Mouse (Mus musculus) cerebellum, postnatal 25 days (tissue): Measurements from ENCODE around the gene Skor1.

Experiments used
- DNase-seq, 2 experiments: peaks; one replicate each; pipeline ENCODE4 v3.0.0; 2021; ENCODE audit warnings: mixed read lengths in 2 of 2

Skor1 gene

DNA sequence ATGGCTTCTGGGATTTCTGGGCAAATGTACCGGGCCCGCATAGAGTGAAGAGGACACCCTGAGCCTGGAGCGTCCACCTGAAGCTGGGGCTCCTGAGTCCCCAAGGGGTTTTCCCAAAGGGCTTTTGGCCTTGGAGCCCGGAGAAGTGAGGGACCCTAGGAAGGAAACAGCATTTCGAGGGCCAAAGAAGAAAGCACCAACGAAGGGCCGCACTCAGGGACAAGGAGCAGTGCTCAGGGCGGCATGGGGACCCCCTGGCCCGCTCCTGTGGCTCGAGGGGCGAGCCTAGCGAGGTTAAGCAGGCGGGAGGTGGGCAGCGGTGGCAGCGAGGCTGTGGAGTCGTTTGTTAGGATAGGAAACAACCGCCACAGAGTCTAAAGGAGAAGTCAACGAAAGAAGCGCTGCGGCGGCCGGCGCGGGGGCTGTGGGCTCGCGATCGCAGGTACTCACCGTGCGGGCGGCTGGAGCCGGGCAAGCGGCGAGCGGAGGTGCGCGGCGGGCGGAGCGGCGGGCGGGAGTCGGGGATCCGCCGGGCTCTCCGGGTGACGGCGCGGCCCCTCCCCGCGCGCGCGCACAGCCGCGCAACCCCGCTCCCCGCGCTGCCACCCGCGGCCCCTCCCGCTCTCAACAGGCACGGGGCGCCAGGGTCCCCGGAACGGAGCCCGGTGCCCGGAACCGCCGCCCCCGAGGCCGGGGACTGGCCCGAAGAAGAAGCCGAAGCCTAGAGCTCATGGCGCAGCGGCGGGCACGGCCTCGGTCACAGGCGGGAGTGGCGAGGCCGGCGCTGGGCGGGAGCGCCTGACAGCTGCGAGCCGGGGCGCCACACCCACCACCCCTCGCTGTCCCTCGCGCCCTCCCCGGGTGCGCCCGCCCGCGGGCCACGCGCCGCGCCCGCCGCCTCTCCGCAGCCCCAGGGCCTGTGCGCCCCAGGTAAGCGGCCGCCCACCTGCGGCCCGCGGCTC is at the start of gene Skor1:
TSS of gene Skor1 (minus strand) at position 552 of the 962 bp plus-strand sequence.
- DNase-seq = peak; percentile 48 to 56

DNA sequence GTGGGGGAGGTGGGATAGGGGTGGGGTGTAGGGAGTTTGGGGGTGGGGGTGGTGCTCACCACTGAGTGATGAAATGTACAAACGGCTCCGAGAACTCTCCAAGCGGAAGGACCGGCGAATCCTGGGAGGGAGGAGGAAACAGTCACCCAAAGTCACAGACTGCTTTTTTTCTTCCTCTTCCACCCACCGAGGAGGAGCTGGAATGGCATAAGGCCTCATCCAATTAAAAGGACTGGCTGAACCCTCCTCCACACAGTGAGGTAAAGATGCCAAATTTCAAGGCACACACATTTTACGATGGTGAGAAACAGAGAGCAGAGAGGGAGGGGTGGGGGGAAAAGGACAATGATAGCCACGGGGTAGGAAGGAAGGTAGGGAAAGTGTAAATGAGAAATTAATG is 48.5 kb upstream of the Skor1 start:
- DNase-seq = peak in 1 of 2 experiments; percentile 25

DNA sequence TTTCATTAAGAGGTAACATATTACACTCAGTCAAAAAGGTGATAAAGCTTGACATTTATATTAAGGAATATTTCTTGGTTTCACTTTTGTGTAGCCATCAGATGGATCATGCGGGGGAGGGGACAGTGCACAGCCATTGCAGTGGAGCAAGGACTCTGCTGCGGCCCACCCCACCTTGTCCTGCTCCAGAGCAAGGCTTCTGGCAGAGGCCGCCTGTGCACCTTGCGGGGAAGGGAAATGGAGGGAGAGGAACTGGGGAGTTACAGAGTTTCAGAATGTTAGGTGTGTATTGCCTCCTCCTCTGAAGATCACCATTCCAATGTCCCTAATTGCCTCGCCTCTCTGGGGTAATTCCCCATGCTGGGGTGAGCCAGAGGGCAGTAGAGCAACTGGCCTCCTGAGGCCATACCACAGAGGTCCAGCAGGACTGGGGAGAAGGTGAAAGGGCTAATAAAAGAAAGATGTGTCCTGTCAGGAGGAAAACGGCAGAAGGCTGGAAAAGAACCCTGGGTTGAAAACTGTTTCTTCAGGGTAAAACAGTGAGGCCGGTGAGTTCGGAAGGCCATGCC is 47.4 kb upstream of the Skor1 start:
- DNase-seq = peak in 1 of 2 experiments; percentile 22

DNA sequence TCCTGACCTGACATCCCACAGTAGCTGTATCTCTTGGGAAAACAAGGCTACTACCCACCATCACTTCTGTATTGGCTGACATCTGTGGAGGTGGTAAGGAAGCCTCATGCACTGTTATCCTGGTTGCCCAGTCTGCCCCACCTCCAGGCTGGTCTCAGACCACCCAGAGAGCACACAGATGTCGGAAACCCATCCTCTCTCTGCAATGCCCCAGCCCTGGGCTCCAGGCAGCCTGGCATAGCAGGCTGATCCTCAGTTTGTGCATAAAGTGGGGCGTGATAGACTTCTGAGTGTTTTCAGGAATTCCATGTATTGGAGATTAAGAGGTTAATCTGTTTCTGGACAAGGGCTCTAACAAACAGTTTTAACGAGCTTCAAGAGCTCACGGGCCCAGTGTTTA is 46.8 kb upstream of the Skor1 start:
- peak in 1 of 2 experiments; percentile 23 for DNase-seq

DNA sequence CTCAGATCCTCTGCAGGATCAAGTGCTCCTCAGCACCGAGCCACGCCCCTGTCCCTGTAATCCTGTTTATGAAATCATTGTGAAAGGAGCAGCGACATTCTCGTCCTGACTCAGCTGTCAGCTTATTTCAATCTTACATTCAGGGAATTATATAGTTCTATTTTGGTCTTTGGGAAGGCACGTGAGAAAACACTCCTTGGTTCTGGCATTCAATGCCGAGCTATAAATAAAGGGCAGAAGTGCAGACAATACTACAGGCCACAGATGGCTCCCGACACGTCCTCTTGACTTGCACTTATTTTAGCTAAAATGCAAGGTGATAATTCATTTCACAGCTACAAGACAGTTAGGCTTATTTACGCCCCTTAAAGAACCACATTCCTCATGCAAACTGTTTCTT is 46.0 kb upstream of the Skor1 start:
- DNase-seq = peak in 1 of 2 experiments; percentile 22

DNA sequence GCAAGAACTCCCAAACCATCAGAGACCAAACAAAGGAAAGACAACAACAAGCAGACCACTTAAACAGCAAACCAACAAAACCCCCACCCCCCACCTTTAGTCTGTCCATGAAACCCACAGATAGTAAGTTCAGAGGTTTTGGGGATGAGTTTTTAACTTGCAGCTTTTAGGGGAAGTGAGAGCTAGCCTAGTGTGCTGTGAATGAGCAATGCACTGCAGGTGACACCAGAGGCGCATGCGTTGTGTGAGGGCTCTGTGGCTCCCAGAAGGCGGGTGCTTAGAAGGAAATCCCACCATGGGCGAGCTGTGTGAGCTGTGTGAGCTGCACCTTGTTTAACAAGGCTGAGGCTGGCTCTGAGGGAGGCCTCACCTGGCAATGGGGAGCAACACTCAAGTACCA is 44.0 kb upstream of the Skor1 start:
- DNase-seq = no peak

DNA sequence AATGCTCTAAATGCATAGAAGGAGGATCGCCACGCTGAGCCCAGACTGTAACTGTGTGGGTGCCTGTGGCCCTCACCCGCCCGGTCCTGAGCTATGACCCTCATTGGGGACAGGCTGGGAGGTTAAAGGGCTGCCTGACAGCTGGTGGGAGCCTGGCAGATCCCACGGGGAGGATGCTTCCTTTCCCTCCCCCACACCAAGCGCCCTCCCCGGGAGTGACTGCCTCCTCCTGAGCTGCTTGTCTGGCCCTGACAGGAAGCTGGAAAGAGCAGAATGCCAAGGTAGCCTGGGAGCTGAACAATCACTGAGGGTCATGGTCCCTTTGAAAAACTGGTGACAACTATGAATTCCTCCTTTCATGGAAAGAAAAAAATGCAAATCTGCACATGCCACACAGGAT is 38.5 kb upstream of the Skor1 start:
- DNase-seq = no peak

DNA sequence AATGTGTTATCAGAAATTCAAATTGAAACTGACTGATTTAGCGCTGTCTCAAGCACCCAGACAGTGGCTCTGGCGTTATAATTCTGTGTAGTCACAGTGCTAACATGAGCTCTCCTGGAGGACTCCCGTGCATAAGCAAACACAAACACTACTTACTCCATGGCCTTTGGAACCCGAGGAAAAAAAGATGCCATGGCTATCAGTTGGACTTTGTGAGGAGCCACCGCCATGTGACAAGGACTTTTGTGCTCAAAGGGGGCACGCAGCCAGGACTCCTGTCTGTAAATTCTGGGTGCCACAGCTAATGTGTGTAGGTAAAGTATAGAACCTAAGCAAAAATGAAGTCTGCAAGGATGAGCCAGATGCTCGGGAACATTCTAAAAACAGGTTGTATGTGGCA is 36.5 kb upstream of the Skor1 start:
- no peak for DNase-seq

DNA sequence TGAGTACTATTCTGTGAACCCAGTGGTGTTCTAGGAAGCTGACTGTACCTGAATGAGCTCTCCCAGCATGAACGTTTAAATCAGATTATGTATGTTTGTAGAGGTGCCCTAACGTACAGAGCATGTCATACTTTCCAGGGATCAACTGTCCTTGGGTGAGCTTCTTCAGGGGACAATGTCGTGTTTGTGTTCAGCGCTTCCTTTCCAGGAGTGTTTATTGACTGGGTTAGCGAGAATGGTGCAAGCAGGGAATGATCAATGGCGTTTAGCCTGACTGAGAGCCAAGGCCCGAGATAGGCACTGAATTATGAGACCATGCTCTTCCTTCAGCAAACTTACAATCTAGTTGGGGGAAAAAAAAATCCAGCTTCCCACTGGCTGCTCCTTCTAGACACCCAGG is 35.1 kb upstream of the Skor1 start:
- DNase-seq = no peak

DNA sequence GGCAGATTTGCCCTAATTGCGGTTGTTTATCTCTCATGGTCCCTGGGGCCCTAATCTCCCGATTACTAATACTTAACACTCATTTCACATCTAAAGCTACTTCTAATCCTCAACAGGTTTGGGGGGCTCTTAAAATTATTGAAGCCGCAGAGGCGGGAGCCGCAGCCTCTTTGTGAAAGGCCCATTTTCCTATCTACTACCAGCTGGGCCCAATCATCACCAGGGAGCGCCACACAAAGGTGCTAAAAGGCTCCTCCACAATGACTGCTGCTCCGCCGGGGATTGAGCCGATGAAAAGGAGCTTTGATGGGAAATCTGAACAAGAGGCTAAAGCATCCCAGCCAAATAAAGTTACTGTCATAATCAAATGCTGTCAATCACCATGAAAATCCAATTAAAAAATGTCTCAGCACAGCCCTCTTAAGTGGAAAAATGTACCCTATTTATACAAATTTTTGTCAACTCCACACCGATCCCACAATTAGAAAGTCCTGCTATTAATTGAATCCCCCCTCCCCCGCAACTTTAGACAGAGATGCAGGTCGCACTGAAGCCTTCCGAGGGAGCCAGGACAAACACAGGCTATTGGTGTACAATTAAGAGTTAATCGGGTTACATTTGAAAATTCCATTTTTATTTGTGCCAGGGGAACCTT is 33.7 kb upstream of the Skor1 start:
- no peak for DNase-seq

DNA sequence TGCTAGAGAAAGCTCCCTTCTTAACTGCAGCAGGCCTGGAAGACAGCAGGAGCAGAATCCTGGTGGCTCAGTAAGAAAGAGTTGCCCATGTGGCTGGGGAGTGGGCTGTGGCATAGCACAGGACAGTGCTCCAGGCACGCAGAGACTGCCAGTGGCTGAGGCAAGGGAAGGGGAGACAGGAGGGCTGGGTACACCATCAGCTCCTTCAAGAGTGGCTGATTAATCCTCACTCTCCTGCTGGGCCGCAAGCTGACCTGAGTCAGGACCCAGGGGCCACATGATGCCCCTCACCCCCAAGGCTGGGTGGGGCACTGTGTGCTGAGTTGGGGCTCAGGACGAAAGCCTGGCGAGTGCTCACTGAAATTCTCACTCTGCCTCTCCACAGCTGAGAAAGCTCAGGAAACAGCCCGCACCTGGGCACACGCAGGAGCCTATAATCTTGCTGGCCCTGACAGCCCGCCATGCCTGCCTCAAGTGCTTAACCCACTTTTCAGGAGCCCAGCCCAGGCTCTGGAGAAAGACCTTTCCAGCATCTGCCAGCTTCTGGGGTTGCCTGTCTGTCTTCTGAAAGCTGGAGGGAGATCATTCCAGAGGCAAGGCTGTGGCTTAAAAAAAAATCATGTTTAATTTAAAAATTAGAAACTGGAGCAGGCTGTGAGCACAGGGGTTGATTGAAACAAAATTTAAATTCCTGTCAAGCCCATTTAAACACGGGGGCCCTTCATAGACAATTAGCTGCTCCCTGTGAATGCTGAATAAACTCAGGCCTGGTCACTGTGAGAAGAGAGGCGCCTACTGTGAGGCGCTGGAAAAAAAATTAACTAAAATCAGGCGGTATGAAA is 32.8 kb upstream of the Skor1 start:
- DNase-seq = no peak

DNA sequence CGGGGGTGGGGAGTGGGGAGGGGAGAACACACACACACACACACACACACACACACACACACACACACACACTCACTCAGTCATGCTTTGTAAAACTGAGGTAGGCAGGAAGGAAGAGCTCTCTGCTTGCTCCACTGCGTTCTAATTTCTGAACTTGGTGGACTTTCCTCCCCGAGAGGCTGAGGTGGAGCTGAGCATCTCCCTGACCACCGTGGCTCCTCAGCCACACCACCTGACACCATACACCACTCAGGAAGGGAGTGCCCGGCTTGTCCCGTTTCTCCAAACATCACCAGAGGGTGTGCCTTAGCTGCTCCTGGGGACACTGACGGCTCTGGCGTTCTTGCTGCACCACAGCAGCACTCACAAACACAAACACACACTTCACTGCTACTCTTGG is 29.5 kb upstream of the Skor1 start:
- no peak for DNase-seq

DNA sequence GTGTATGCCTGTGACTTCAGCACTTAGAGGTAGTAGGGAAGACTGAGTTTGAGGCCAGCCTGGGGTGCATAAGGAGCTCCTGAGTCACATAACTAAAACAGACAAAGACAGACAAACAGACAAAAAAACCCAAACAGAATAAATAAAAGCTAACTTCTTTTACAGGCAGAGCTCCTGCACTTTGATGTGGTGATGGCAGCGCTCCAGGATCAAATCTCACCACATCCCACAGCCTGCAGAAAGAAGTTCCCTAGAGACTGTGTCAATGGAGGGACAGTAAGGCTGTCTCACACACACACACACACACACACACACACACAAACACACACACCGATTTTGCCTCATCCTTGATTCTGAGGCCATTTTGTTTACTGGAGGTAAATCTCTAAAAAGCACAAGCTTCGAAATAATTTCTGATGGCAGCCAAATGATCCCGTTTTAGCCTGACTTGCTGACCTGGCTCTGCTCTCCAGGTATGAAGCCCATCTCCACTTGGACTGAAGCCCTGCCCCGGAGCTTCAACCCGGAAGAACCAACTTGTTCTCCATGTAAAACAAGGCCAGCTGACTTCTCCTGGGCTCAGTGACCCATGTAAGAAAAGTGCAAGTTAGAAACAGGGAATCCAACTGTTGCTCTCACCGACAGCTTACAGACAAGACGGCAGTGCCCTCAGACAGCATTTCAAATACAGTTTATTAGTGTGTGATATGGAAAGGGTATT is 25.4 kb upstream of the Skor1 start:
- no peak for DNase-seq

DNA sequence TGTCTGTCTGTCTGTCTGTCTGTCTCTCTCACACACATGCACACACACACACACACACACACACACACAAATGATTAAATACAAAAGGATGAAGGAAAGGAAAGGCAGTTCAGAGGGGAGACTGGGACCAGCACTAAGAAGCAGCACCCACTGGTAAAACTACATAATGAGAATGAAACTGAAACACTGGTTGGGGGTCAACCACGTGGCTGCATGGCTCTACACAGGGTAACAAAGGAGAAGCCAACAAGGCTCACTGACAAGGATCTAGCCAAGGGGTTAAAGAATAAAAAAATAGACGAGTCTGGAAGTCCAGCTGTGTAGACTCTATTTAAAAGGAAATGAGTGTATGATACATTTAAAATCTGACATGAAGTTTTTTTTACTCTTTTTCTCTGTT is 23.2 kb upstream of the Skor1 start:
- DNase-seq = no peak

DNA sequence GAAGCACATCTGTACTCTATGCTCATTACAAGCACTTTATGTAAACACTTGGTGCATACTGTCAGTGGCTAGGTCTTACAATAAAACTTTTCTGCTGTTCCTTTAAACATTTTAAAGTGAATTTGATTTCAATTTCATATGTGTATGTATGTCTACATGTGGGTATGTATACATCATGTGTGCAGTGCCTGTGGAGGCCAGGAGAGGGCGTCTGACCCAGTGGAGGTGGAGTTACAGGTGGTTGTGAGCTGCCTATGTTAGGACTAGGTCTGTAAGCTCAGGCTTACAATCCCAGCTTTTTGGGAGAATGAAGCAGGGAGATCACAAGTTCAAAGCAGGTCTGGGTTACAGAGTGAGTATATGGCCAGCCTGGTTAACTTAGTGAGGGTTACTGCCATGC is 20.4 kb upstream of the Skor1 start:
- DNase-seq = no peak

DNA sequence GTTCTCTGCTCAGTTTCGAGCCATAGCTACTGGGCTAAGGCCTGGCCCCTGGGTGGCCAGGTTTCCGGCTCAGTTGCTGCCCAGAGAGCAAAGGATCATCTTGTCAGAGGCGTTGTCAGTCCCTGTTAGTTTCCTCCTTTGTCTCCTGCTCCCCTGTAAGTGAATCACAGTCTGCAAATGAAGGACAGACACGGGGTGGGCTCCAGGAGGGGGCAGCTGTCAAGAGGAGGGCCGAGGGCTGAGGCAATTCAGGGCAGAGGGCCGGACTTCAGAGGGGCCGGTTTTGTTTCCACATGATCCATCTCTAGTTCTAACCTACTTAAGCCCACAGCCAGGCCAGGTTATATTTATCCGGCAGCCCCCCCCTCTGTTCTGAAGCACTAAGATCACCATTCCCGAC is 16.3 kb upstream of the Skor1 start:
- no peak for DNase-seq

DNA sequence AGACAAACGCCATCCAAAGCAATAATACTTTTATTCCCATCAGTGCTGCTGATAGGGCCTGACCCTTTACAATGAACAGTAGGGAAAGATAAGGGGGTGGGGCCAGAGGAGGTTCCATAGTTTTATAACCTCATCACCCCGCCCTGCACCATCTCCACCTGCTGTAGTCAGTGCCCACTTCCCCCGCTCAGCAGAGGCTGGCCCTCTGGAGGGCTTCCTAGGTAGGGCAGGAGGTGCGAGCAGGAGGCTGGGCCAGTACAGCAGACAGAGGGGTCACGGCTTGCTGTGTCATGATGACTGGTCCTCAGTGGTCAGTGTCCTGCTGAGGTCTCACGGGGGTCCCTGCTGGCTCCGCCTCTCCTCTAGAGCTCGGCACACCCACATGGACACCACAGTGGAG is 15.0 kb upstream of the Skor1 start:
- no peak for DNase-seq

DNA sequence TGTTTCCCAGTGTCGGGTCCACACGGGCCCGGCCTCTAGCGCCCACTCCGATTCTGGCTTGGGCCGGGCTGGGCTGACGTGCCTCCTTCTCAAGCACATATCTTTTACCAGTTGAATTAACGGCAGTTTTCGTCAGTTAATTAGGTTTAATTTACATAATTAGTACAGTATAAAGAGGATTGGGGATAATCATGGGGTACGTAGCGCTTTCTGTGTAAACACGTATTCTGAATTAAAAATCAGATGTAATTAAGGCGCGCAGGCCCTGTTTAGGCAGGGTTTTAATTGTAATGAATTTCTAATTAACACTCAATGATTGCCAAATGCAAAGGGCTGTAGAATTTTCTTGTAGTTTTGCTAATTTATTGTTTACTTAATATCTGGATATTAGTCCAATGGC is 3.2 kb upstream of the Skor1 start:
- DNase-seq = no peak

DNA sequence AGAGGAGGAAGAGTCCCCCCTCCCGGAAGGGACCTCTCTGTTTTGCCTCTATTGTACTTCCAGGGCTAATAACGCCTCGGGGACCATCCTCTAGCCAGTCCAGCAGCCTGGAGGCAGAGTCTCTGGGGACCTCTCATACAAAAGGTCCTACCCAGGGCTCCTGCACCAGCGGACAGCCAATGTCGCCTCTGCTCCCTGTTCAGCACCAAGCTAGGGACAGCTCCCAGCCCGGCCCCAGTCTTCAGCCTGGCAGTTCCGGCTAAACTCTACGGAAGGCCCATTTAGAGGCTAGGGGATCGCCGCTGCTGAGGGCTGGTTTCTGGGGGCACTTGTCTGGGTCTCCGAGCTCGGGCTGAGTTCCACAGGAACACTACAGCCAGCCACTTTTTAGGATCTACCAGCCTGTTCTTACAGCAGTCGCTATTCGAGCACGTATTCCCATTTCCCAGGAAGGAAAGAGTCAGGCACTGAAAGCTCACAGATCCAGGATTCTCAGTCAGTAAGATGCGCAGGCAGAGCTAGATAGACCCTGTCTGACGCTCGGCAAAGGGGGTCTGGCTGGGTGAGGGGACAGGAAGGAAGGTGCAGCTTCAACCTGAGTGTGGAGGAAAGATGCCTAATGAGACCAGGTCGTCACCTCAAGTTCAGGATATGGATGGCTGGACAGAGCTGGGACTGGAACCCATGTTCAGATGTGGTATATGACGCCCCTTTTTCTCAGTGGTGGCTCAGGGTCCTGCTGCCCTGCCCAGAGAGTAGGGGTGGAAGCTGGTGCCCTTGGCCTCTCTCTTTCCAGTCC is 2.5 kb upstream of the Skor1 start:
- DNase-seq = no peak

DNA sequence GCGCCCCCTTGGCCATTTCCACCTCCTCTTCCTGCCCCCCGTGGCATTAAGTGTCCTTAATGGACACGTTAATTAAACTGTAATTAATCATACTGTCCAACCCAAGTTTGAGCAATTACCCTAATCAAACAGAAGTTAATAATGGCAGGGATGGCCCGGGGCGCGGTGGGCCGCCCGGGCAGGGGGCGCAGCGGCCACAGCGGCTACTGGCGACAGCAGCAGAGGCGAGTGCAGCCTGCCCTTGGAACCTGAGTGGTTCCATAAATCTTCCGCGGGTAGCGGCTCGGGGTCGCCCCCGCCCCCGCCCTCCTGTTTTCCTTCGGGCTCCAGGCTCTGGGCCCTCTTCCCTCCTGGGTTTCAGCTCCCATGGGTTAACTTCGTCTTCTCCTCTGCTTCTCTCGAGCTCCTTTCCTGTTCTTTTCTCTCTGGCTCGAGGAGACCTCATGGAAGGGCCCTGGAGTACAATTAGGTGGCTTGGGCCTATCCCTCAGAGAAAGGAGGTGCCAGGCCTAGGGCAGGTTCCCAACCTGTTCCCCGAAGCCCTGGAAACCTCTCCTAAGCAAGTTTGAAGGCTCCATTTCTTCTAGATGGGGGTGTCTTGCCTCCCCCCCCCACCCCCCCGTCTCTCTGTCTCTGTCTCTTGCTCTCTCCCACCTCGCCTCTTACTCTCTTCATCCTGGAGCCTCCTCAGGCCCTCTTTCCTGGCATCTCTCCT is 1.5 kb upstream of the Skor1 start:
- no peak for DNase-seq

DNA sequence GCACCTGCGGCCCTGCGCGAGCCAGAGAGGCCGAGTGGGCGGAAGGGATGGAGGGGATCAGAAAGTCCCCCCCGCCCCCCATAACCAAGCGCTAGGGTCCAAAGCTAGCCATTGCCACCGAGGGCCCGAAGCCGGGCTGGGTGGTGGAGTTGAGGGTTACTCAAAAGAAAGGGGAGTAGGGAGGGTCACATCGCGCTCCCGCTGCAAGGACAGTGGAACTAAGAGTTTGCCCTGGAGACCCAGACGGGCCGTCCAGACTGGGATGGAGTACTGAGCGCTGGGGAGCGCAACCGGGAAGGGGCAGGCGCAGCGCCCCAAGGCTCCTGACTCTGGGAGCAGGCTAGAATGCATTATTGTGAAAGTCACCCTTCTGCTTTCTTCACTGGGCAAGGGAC is 608 bp upstream of the Skor1 start:
- DNase-seq = no peak
